Mouse (Mus musculus) kidney, adult 2 months (tissue): ENCODE data around the gene Cdkn1b.

Experiments
- CTCF ChIP-seq: fragments of 200-500 bp; conservative IDR thresholded peaks from 2 replicates; pipeline ENCODE4 v1.5.1; 2011; ENCODE audit warnings: low read depth, mild to moderate bottlenecking, control low read depth, low read length, moderate library complexity, mixed read lengths; ENCODE audit not compliant: insufficient read depth, insufficient read length
- POLR2A ChIP-seq: fragments of 200-500 bp; IDR thresholded peaks from one replicate; pipeline ENCODE4 v1.6.1; 2011; ENCODE audit warnings: low read depth, low read length, control low read depth

DNA sequence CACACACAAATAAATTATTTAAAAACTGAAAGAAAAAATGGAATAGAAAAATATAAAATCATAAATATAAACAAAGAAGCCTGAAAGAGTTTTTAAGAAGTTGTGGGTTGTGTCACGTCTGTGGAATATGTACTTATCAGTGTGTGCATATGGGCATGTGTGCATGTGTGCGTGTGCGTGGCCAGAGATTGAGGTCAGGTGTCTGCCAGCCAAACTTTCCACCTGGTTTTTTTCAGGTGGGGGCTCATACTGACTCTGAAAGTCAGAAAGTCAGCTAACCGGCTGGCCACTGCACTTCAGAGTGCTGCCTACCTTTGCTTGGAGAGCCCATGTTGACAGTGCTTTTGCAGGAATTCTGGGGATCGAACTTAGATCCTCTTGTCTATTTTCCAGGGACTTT, 14.1 kb downstream of the Cdkn1b start:
- no peak for TF ChIP-seq POLR2A
- TF ChIP-seq CTCF, result no peak
